ENCODE assay signal across 16 mouse cellular contexts in genomic region chr4:99939711-99940505, GRCm38 (mm10). TPM values are rescaled to one million over a fixed set of nuclear protein-coding genes. Genes with fewer than 3 reads are reported as not detected.
DNase-seq lines count a peak whose midpoint lies in the region; ATAC-seq and TF ChIP-seq lines count a peak whose summit lies in the region.
"Had no signal": no experiment of that assay in that cellular context is flagged by ENCODE, and none has a peak within 500 bp of the region (broad histone marks: within the 10 kb centered on the region; RNA-seq: fewer than 3 reads in every experiment).

No protein-coding gene starts in this region.

- 66% methylated on average over 16 of the region's 16 CpGs for WGBS in heart, embryonic 10.5 days
- WGBS in lung, embryonic 14.5 days = 27% methylated on average over 16 of the region's 16 CpGs
- whole genome bisulfite sequencing in thymus, adult 2 months = 80% methylated on average over 16 of the region's 16 CpGs

- peak; percentile 67 for ATAC-seq in lung, embryonic 14.5 days (ENCODE audit: insufficient read depth)
- ATAC-seq: CD4-positive, CD25-positive, alpha-beta regulatory T cell, adult 4 months; Patski had no signal

- no peak overlapping the region for H3K9ac ChIP-seq in lung, embryonic 14.5 days
- H3K9ac ChIP-seq: limb, embryonic 15.5 days; stomach, embryonic 15.5 days had no signal

- peaks cover 26% of the 10 kb centered on the region for H3K36me3 ChIP-seq in heart, embryonic 10.5 days
- no peaks in the 10 kb centered on the region for H3K36me3 ChIP-seq in lung, embryonic 14.5 days (ENCODE audit: insufficient read depth)
- no peaks in the 10 kb centered on the region for H3K36me3 ChIP-seq in thymus, adult 2 months (ENCODE audit: control insufficient read depth, insufficient read depth, low read length)

- H3K4me1 ChIP-seq in heart, embryonic 10.5 days = peaks cover 37% of the 10 kb centered on the region
- H3K4me1 ChIP-seq in lung, embryonic 14.5 days (ENCODE audit: insufficient read depth) = peaks cover 8% of the 10 kb centered on the region; the same call in 1 of the 2 replicates
- no peaks in the 10 kb centered on the region for H3K4me1 ChIP-seq in thymus, adult 2 months (replicated peaks; ENCODE audit: control insufficient read depth, insufficient read depth, low read length)

- TF ChIP-seq POLR2A in brain, embryonic 14.5 days (IDR thresholded peaks at IDR 0.05; ENCODE audit: borderline replicate concordance, extremely low read depth, insufficient read depth, insufficient read length, poor library complexity, severe bottlenecking) = no peak
- no peak for TF ChIP-seq POLR2A in thymus, adult 2 months (IDR thresholded peaks at IDR 0.05; ENCODE audit: control insufficient read depth, extremely low read depth, insufficient read depth, low read length, poor library complexity)

- no peak overlapping the region for H3K4me3 ChIP-seq in heart, embryonic 10.5 days
- no peak overlapping the region for H3K4me3 ChIP-seq in lung, embryonic 14.5 days (ENCODE audit: low read depth, low read length)
- no peak overlapping the region for H3K4me3 ChIP-seq in thymus, adult 2 months (ENCODE audit: control insufficient read depth, insufficient read depth, low read length)
- H3K4me3 ChIP-seq: limb, embryonic 15.5 days; stomach, embryonic 15.5 days had no signal

- no peak overlapping the region for H3K27ac ChIP-seq in heart, embryonic 10.5 days
- H3K27ac ChIP-seq in lung, embryonic 14.5 days (ENCODE audit: low read depth) = no peak overlapping the region
- H3K27ac ChIP-seq in thymus, adult 2 months (ENCODE audit: control insufficient read depth, insufficient read depth, low read length) = no peak overlapping the region
- H3K27ac ChIP-seq: limb, embryonic 15.5 days; stomach, embryonic 15.5 days had no signal

- H3K4me2 ChIP-seq in lung, embryonic 14.5 days = no peak overlapping the region
- H3K4me2 ChIP-seq: limb, embryonic 15.5 days; stomach, embryonic 15.5 days had no signal

- no peaks in the 10 kb centered on the region for H3K27me3 ChIP-seq in heart, embryonic 10.5 days (ENCODE audit: insufficient read depth, poor library complexity, severe bottlenecking)
- H3K27me3 ChIP-seq in lung, embryonic 14.5 days (ENCODE audit: insufficient read depth, low read length) = no peaks in the 10 kb centered on the region
- no peaks in the 10 kb centered on the region for H3K27me3 ChIP-seq in thymus, adult 2 months (ENCODE audit: control insufficient read depth, insufficient read depth, low read length)
- H3K27me3 ChIP-seq: limb, embryonic 15.5 days; Patski; stomach, embryonic 15.5 days had no signal

- H3K9me3 ChIP-seq in heart, embryonic 10.5 days = no peaks in the 10 kb centered on the region
- H3K9me3 ChIP-seq in lung, embryonic 14.5 days (ENCODE audit: low read depth, low read length) = no peaks in the 10 kb centered on the region
- H3K9me3 ChIP-seq: limb, embryonic 15.5 days; stomach, embryonic 15.5 days had no signal

- no peak for TF ChIP-seq CTCF in brain, embryonic 14.5 days (IDR thresholded peaks at IDR 0.05; ENCODE audit: borderline replicate concordance, extremely low read depth, insufficient read depth, insufficient read length)
- no peak for TF ChIP-seq CTCF in lung, embryonic 14.5 days (IDR thresholded peaks at IDR 0.05; ENCODE audit: low read depth)
- TF ChIP-seq CTCF in thymus, adult 2 months (IDR thresholded peaks at IDR 0.05; ENCODE audit: borderline replicate concordance, control insufficient read depth, extremely low read depth, insufficient read depth, low read length, poor library complexity) = no peak

- DNase-seq in heart, adult 11 months = peak; percentile 91
- no peak for DNase-seq in heart, embryonic 10.5 days (ENCODE audit: low spot score)
- peak; percentile 29 for DNase-seq in kidney, postnatal 10 days
- DNase-seq in kidney, adult 11 months = no peak
- DNase-seq in brain, embryonic 14.5 days (ENCODE audit: low read depth) = peak; percentile 46
- DNase-seq in lung, embryonic 14.5 days = peak; percentile 72
- DNase-seq in right cerebral cortex, postnatal 36 days (ENCODE audit: low spot score in 2 of 2) = no peak
- no peak for DNase-seq in thymus, adult 2 months
- DNase-seq: adrenal gland, postnatal 36 days; gastrocnemius, postnatal 10 days; kidney, adult 18-20 months; layer of hippocampus, postnatal 36 days had no signal

RNA-seq across cellular contexts. Expression of gene Itgb3bp, which starts 10.3 kb away (rescaled TPM):
- polyA plus RNA-seq in heart, embryonic 10.5 days (2016; fragmentation: Nextera tagmentation; extraction: Ambion mirVana) = 37.0 and 43.8 TPM in 2 replicates
- 5.9 and 6.5 TPM in 2 replicates for polyA plus RNA-seq in brain, embryonic 14.5 days (2012; rRNA removed)
- 39.0 and 41.6 TPM in 2 replicates for polyA plus RNA-seq in lung, embryonic 14.5 days (2014; fragmentation: Nextera tagmentation; extraction: Ambion mirVana)
- 0.92 and 1.1 TPM in 2 replicates for polyA plus RNA-seq in thymus, adult 2 months (2012; rRNA removed)

RNA-seq across cellular contexts. Expression of gene Pgm1, which starts 10.7 kb away (rescaled TPM):
- polyA plus RNA-seq in heart, embryonic 10.5 days (2016; fragmentation: Nextera tagmentation; extraction: Ambion mirVana) = 259 and 327 TPM in 2 replicates
- 32.8 and 45.8 TPM in 2 replicates for polyA plus RNA-seq in brain, embryonic 14.5 days (2012; rRNA removed)
- polyA plus RNA-seq in lung, embryonic 14.5 days (2014; fragmentation: Nextera tagmentation; extraction: Ambion mirVana) = 52.9 and 60.4 TPM in 2 replicates
- polyA plus RNA-seq in thymus, adult 2 months (2012; rRNA removed) = 25.3 and 29.7 TPM in 2 replicates

Comparison
In these comparisons a context has a peak if more than half of its experiments do, and no peak if none do; other contexts are left out.
1. DNase-seq: peak in heart, adult 11 months (single experiment), kidney, postnatal 10 days (single experiment), brain, embryonic 14.5 days (single experiment) and lung, embryonic 14.5 days (single experiment); none in heart, embryonic 10.5 days (single experiment), kidney, adult 11 months (single experiment), right cerebral cortex, postnatal 36 days (0 of 2) and thymus, adult 2 months (single experiment).